Mouse (Mus musculus): Measurements from ENCODE around the gene Izumo4. TPM values are rescaled to one million over a fixed set of nuclear protein-coding genes. Genes with fewer than 3 reads are reported as not detected.
A peak's percentile ranks its signal among the peaks of the same experiment; 100 is the strongest.

Izumo4 gene
- total RNA-seq (2014; fragmentation: Nextera tagmentation) (9.0 and 17.3 TPM in 2 replicates), total RNA-seq (2017) (7.1 and 7.8 TPM in 2 replicates)

- ATAC-seq (replicated peaks; ENCODE audit: poor library complexity, severe bottlenecking): peak; percentile 74
Observed at GRCm38 (mm10) chr10:80701721-80702535, at the start of gene Izumo4, which contains the start of gene Mob3a. TSS of gene Izumo4 (plus strand) at chr10:80702184. TSS of gene Mob3a (minus strand) at chr10:80701977.

- ATAC-seq (replicated peaks; ENCODE audit: poor library complexity, severe bottlenecking): no peak
Observed at GRCm38 (mm10) chr10:80653156-80653720, 48.7 kb upstream of the Izumo4 start.

DNA sequence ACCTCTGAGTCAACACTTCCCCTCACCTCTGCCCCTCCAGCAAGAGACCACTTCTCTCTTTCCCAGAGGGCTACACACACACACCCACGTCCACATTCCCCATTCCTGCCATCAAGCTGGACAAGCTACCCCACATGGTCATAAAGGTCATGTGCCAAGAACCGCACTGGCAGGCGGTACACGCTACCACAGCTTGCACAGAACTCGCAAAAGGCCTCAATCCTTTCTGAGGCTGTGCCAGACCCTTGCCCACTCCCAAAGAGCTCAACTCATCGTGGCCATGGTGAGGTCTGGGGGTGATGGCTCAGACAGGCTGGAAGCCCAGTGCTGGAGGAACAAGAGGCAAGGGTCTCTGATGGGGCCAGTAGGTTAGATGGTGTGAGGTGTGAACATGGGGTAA, 47.1 kb upstream of the Izumo4 start:
- ATAC-seq (replicated peaks; ENCODE audit: poor library complexity, severe bottlenecking): no peak

DNA sequence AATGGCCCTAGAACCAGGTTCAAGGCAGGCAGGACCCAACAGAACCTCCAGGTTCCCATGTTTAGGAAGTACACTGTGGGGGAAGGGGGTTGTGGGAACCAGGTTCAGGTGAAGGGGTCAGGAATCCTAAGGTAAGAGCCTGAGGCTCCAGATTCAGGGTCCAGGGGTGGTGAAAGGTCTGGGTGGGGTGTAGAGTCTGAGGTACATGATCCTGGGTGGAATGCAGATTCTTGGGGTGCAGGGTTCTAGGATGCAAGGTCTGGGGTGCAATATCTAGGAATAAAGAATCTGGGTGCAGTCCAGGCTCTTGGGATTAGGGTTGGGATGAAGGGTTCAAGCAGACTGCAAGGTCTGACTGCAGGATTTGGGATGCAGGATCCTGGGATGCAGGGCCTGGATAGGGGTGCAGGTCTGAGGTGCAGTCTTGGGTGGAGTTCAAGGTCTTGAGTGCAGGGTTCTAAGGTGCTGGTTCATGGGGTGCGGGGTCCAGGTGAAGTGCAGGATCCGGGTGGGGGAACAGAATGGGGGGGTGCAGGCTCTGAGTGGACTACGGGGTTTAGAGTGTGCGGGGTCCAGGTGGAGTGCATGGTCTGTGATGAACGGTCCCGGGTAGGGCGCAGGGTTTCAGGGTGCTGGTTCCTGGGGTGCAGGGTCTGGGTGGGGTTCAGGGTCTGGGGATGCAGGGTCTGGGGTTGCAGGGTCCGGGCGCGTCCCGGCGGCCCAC, 46.4 kb upstream of the Izumo4 start:
- ATAC-seq (replicated peaks; ENCODE audit: poor library complexity, severe bottlenecking): no peak

DNA sequence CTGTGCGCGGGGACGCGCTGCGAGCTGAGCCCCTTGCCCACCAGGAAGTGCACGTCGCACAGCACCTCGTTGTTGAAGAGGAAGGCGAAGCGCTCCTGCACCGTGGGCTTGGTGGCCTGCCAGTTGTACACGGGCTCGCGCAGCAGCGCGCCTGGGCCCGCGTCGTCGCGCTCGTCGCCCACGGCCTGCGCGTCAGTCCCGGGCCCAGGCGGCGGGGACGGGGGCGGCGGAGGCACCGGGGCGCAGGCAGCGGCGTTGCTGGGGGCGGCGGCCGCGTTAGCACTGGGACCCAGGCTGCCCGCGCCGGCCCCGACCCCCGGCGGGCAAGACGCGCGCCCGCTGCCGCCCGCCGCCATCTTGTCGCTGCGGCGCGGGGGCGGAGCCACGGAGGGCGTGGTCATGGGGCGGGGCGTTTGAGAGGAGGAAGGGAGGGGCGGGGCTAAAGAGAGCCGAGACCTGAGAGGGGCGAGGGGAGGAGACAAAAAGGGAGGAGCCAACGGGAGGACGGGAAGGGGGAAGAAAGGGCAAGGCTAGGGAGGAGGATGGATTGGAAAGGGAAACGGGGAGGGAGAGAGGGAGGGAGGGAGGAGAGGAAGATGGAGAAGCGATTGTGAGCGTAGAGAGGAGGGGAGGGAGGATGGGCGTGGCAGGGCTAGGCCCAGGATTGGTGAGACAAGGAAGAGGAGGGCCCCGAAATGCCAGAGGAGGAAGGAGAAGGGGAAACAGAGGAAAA, 45.7 kb upstream of the Izumo4 start:
- peak; percentile 86 for ATAC-seq (replicated peaks; ENCODE audit: poor library complexity, severe bottlenecking)

GRCm38 (mm10) chr10:80656863-80657623, 44.9 kb upstream of the Izumo4 start, which contains the start of gene Btbd2:
TSS of gene Btbd2 (minus strand) at chr10:80657071.
- no peak for ATAC-seq (replicated peaks; ENCODE audit: poor library complexity, severe bottlenecking)

- ATAC-seq (replicated peaks; ENCODE audit: poor library complexity, severe bottlenecking): no peak
Observed at GRCm38 (mm10) chr10:80658194-80658840, 43.7 kb upstream of the Izumo4 start.

GRCm38 (mm10) chr10:80658841-80659202, 43.2 kb upstream of the Izumo4 start:
- peak; percentile 53 for ATAC-seq (replicated peaks; ENCODE audit: poor library complexity, severe bottlenecking)

DNA sequence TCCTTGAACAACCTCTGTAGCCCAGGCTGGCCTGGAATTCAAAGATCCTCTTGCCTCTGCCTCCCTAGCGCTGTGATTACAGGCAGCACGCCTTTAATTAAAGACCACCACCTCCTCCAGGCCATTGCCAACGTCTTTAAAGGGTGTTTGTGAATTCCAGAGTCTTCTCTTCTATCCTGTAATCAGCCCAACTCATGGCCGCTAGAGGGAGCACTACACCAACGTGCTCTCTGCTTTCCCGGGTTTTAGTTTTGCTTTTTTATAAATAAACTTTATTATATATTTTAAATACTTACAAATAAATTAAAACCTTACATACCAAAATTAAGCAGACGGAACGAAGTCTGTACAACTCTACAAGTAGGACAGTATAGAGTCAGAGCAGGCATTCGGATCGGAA, 42.8 kb upstream of the Izumo4 start:
- ATAC-seq (replicated peaks; ENCODE audit: poor library complexity, severe bottlenecking): no peak

GRCm38 (mm10) chr10:80661149-80661548, 40.8 kb upstream of the Izumo4 start:
- ATAC-seq (replicated peaks; ENCODE audit: poor library complexity, severe bottlenecking): no peak

GRCm38 (mm10) chr10:80663485-80664196, 38.3 kb upstream of the Izumo4 start:
- peak; percentile 16 for ATAC-seq (replicated peaks; ENCODE audit: poor library complexity, severe bottlenecking)

DNA sequence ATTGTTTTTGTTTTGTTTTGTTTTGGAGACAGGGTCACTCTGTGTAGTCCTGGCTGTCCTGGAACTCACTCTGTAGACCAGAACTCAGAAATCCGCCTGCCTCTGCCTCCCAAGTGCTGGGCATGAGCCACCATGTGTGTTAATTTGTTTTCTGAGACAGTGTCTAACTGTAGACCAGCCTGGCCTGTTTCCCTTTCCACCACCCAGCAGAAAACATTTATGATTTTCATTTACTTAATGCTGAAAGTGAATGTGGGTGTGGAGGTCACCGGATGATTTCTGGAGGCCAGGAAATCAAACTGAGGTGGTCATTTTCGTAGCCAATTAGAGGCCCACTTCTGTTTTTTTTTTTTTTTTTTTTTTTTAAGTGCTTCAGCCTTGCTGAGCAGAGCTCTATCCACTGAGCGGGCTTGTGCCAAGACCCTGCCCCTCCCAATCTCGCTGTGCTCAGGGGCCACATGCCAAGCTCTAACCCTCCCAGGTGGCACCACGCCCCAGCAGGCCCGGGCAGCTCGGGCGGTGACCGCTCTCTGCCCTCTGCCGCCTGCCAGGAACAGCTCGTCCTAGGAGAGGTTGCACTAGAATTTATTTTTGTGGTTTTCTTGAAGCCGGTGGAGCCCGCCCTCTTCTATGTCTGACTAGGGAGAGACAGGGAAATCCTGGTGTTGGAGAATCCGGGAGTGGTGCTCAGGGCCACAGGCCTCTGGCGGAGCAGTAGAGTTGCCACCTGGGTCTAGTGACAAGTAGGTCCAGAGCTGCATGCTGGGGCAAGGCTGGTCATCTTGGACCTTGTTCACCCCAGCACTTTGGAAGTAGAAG, 37.6 kb upstream of the Izumo4 start:
- ATAC-seq (replicated peaks; ENCODE audit: poor library complexity, severe bottlenecking): peak; percentile 33

- no peak; the same call in 1 of the 2 replicates for ATAC-seq (replicated peaks; ENCODE audit: poor library complexity, severe bottlenecking)
Observed at GRCm38 (mm10) chr10:80665016-80665380, 37.0 kb upstream of the Izumo4 start.

DNA sequence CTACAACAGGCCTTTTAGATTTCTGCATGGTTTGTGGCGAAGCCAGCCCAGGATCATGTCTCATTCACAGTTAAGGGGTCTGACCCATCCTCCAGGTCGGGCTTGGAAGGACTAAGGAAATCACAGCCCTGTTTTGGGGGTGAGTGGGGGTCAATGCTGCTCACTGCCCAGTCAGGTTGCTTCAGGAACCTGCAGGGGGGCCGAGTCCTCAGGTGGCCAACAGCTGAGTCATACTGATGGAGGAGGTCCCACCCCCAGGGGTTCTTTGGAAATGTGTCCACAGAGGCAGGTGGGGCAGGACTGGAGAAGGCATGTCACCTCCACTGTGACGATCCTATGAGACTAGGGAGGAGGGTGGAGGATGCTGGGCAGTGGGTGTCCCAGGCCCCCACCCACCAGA, 36.5 kb upstream of the Izumo4 start:
- ATAC-seq (replicated peaks; ENCODE audit: poor library complexity, severe bottlenecking): no peak

- ATAC-seq (replicated peaks; ENCODE audit: poor library complexity, severe bottlenecking): peak; percentile 61
Observed at GRCm38 (mm10) chr10:80665981-80666733, 35.8 kb upstream of the Izumo4 start.

GRCm38 (mm10) chr10:80666837-80667412, 35.1 kb upstream of the Izumo4 start:
- ATAC-seq (replicated peaks; ENCODE audit: poor library complexity, severe bottlenecking): no peak

- no peak for ATAC-seq (replicated peaks; ENCODE audit: poor library complexity, severe bottlenecking)
Observed at GRCm38 (mm10) chr10:80668614-80669013, 33.4 kb upstream of the Izumo4 start.
